Mouse (Mus musculus): Measurements from ENCODE around the gene Nhlh2. TPM values are rescaled to one million over a fixed set of nuclear protein-coding genes. Genes with fewer than 3 reads are reported as not detected.

Nhlh2 gene
- polyA plus RNA-seq, 1 experiment from 2014 or later: not detected

- WGBS (ENCODE audit: insufficient replicate concordance): 2% methylated on average over 31 of the region's 31 CpGs
- H3K9ac ChIP-seq (replicated peaks): no peak overlapping the region
- ATAC-seq: no peak
Measured at GRCm38 (mm10) chr3:102023337-102023736, 13.5 kb downstream of the Nhlh2 start.

DNA sequence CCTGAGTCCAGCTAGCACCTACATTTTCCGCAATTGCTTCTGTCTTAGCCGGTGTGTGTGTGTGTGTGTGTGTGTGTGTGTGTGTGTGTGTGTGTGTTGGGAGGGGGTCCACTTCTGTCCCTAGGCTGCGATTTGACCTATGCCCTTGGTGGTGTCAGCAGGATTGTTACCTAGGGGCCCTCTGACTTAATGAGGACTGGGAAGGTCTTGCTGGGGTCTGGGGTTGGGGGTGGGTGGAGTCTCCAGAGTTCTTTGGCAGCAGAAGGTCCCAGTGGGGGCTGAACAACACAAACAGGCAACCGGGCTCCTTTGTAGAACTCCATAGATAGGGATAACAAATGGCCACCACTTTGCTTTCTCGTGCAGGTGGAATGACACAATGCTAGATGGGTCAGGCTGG lies 14.0 kb downstream of the Nhlh2 start:
- TF ChIP-seq CTCF (IDR thresholded peaks at IDR 0.05; ENCODE audit: low read depth) (no peak), EP300 (IDR thresholded peaks at IDR 0.05; ENCODE audit: low read depth) (no peak)

More at GRCm38 (mm10) chr3:102023337-102023736, 13.5 kb downstream of the Nhlh2 start:
- Histone ChIP-seq H3K9me3 (ENCODE audit: low read length) (no peaks in the 10 kb centered on the region), H3K27ac (ENCODE audit: low read depth) (no peak overlapping the region), H3K27me3 (ENCODE audit: insufficient read depth, low read length) (peaks cover 32% of the 10 kb centered on the region), H3K4me1 (ENCODE audit: insufficient read depth) (no peaks in the 10 kb centered on the region; the same call in 1 of the 2 replicates), H3K36me3 (replicated peaks; ENCODE audit: insufficient read depth, low read length) (no peaks in the 10 kb centered on the region), H3K4me2 (ENCODE audit: low read depth, low read length) (peak overlapping the region; percentile 66), H3K4me3 (ENCODE audit: low read depth, low read length) (peak overlapping the region; percentile 35)
- TF ChIP-seq EP300 (IDR thresholded peaks at IDR 0.05; ENCODE audit: low read depth): no peak
- no peak for TF ChIP-seq CTCF (IDR thresholded peaks at IDR 0.05; ENCODE audit: low read depth)
- no peak for DNase-seq

GRCm38 (mm10) chr3:102024981-102025451 lies 15.1 kb downstream of the Nhlh2 start:
- WGBS (ENCODE audit: insufficient replicate concordance): 60% methylated on average over 9 of the region's 9 CpGs
- DNase-seq: no peak
- no peaks in the 10 kb centered on the region for H3K9me3 ChIP-seq (ENCODE audit: low read length)
- no peak overlapping the region for H3K9ac ChIP-seq (replicated peaks)
- no peak overlapping the region for H3K27ac ChIP-seq (ENCODE audit: low read depth)
- no peaks in the 10 kb centered on the region; the same call in 1 of the 2 replicates for H3K4me1 ChIP-seq (ENCODE audit: insufficient read depth)
- no peak overlapping the region for H3K4me2 ChIP-seq (ENCODE audit: low read depth, low read length)
- ATAC-seq: no peak
- no peak for TF ChIP-seq CTCF (IDR thresholded peaks at IDR 0.05; ENCODE audit: low read depth)
- no peak for TF ChIP-seq EP300 (IDR thresholded peaks at IDR 0.05; ENCODE audit: low read depth)
- no peaks in the 10 kb centered on the region for H3K36me3 ChIP-seq (replicated peaks; ENCODE audit: insufficient read depth, low read length)
- H3K4me3 ChIP-seq (ENCODE audit: low read depth, low read length): no peak overlapping the region
- peaks cover 30% of the 10 kb centered on the region for H3K27me3 ChIP-seq (ENCODE audit: insufficient read depth, low read length)

More for the DNA sequence above, 14.0 kb downstream of the Nhlh2 start:
- H3K4me3 ChIP-seq (ENCODE audit: low read depth, low read length): 0 out of 2 replicates have a peak overlapping the region, but pooled peaks have one; percentile 35
- DNase-seq (no peak), ATAC-seq (no peak)
- peaks cover 32% of the 10 kb centered on the region for H3K27me3 ChIP-seq (ENCODE audit: insufficient read depth, low read length)
- no peak overlapping the region for H3K27ac ChIP-seq (ENCODE audit: low read depth)
- WGBS (ENCODE audit: insufficient replicate concordance): 14% methylated on average over 5 of the region's 5 CpGs
- H3K36me3 ChIP-seq (replicated peaks; ENCODE audit: insufficient read depth, low read length): no peaks in the 10 kb centered on the region
- H3K9me3 ChIP-seq (ENCODE audit: low read length): no peaks in the 10 kb centered on the region
- no peak overlapping the region for H3K9ac ChIP-seq (replicated peaks)
- H3K4me2 ChIP-seq (ENCODE audit: low read depth, low read length): peak overlapping the region; percentile 66
- no peaks in the 10 kb centered on the region; the same call in 1 of the 2 replicates for H3K4me1 ChIP-seq (ENCODE audit: insufficient read depth)

GRCm38 (mm10) chr3:102025659-102026058 lies 15.8 kb downstream of the Nhlh2 start:
- H3K27me3 ChIP-seq (ENCODE audit: insufficient read depth, low read length): peaks cover 26% of the 10 kb centered on the region
- H3K27ac ChIP-seq (ENCODE audit: low read depth): no peak overlapping the region
- H3K4me1 ChIP-seq (ENCODE audit: insufficient read depth): no peaks in the 10 kb centered on the region; the same call in 1 of the 2 replicates
- TF ChIP-seq CTCF (IDR thresholded peaks at IDR 0.05; ENCODE audit: low read depth): no peak
- no peak for TF ChIP-seq EP300 (IDR thresholded peaks at IDR 0.05; ENCODE audit: low read depth)
- H3K9ac ChIP-seq (replicated peaks): no peak overlapping the region
- no peaks in the 10 kb centered on the region for H3K9me3 ChIP-seq (ENCODE audit: low read length)
- H3K36me3 ChIP-seq (replicated peaks; ENCODE audit: insufficient read depth, low read length): no peaks in the 10 kb centered on the region
- no peak overlapping the region for H3K4me3 ChIP-seq (ENCODE audit: low read depth, low read length)
- DNase-seq (no peak), ATAC-seq (no peak)
- WGBS (ENCODE audit: insufficient replicate concordance): 64% methylated on average over 5 of the region's 5 CpGs
- no peak overlapping the region for H3K4me2 ChIP-seq (ENCODE audit: low read depth, low read length)

DNA sequence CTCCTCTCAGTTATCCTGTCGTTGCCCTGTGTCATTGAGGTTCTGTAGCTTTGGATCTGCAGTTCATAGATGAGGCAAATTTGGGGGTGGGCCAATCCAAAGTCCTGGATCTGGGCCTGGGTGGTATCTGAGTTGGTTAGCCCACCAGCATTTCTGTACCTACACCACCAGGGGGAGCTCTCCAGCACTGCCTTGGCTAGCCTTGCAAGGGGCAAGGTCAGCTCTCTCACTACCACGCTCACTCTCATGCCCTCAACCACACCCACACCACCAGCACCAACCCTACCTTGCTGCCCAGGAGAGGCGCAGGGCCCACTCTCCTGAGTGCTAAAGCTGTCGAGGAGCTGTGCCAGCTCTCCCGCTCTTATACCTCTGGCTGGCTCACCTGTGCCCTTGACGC lies 18.0 kb downstream of the Nhlh2 start:
- peak; percentile 36 for DNase-seq
- Histone ChIP-seq H3K9ac (replicated peaks) (no peak overlapping the region), H3K27ac (ENCODE audit: low read depth) (no peak overlapping the region), H3K9me3 (ENCODE audit: low read length) (no peaks in the 10 kb centered on the region), H3K4me1 (ENCODE audit: insufficient read depth) (no peaks in the 10 kb centered on the region; the same call in 1 of the 2 replicates), H3K4me2 (ENCODE audit: low read depth, low read length) (no peak overlapping the region), H3K36me3 (replicated peaks; ENCODE audit: insufficient read depth, low read length) (no peaks in the 10 kb centered on the region), H3K27me3 (ENCODE audit: insufficient read depth, low read length) (peaks cover 21% of the 10 kb centered on the region; the same call in 1 of the 2 replicates), H3K4me3 (ENCODE audit: low read depth, low read length) (no peak overlapping the region)
- 48% methylated on average over 6 of the region's 6 CpGs for WGBS (ENCODE audit: insufficient replicate concordance)
- TF ChIP-seq EP300 (IDR thresholded peaks at IDR 0.05; ENCODE audit: low read depth) (no peak), CTCF (IDR thresholded peaks at IDR 0.05; ENCODE audit: low read depth) (peak; percentile 70)
- ATAC-seq: no peak

- TF ChIP-seq CTCF (IDR thresholded peaks at IDR 0.05; ENCODE audit: low read depth) (no peak), EP300 (IDR thresholded peaks at IDR 0.05; ENCODE audit: low read depth) (no peak)
- WGBS (ENCODE audit: insufficient replicate concordance): 71% methylated on average over 5 of the region's 5 CpGs
- H3K36me3 ChIP-seq (replicated peaks; ENCODE audit: insufficient read depth, low read length): no peaks in the 10 kb centered on the region
- no peaks in the 10 kb centered on the region for H3K27me3 ChIP-seq (ENCODE audit: insufficient read depth, low read length)
- H3K4me1 ChIP-seq (ENCODE audit: insufficient read depth): no peaks in the 10 kb centered on the region
- ATAC-seq (no peak), DNase-seq (no peak)
- H3K4me3 ChIP-seq (ENCODE audit: low read depth, low read length): no peak overlapping the region
- H3K27ac ChIP-seq (ENCODE audit: low read depth): no peak overlapping the region
- no peak overlapping the region for H3K9ac ChIP-seq (replicated peaks)
- H3K9me3 ChIP-seq (ENCODE audit: low read length): no peaks in the 10 kb centered on the region
- no peak overlapping the region for H3K4me2 ChIP-seq (ENCODE audit: low read depth, low read length)
Measured at GRCm38 (mm10) chr3:102037806-102038205, 27.9 kb downstream of the Nhlh2 start.

Data from liver, postnatal 0 days (tissue).